Mouse (Mus musculus): ENCODE measurements around the gene Grifin. TPM values are rescaled to one million over a fixed set of nuclear protein-coding genes. Genes with fewer than 3 reads are reported as not detected.

Gene Grifin
- 0.11 and 0.39 TPM in 2 replicates for polyA plus RNA-seq (2012; rRNA removed)

GRCm38 (mm10) chr5:140564896-140565295 lies at the start of gene Grifin:
Grifin (minus strand) TSS chr5:140565071.

DNA sequence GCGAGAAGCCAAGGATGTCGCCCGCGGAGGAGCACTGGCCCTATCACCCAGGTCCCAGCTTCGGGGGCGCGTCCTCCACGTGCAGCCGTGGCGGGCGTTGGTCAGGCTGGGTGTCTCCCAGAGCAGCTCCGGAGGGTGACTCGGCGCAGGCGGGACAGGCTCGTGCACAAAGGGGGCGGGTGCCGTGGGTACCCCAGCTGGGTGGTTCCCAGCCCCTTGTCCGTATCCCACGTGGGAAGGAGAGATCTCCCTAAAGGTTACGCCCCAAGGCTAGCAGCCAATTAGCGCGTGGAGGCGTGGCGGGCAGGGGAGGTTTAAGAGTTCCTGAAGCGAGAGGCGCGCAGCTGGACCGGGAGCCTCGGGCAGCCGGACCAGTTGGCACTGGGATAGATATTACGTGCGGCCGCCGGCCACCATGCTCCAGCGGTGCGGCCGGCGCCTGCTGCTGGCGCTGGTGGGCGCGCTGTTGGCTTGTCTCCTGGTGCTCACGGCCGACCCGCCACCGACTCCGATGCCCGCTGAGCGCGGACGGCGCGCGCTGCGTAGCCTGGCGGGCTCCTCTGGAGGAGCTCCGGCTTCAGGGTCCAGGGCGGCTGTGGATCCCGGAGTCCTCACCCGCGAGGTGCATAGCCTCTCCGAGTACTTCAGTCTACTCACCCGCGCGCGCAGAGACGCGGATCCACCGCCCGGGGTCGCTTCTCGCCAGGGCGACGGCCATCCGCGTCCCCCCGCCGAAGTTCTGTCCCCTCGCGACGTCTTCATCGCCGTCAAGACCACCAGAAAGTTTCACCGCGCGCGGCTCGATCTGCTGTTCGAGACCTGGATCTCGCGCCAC lies 42.3 kb upstream of the Grifin start, which contains the start of gene Lfng:
Gene Lfng (plus strand): TSS at position 320 of the 835 bp plus-strand sequence.

Other genes starting within 250 kb of the Grifin start
- 15.6 and 20.1 TPM in 2 replicates for gene Mad1l1, start 243.5 kb downstream of the Grifin start, polyA plus RNA-seq (2012; rRNA removed)
- 12.8 and 14.1 TPM in 2 replicates for gene Nudt1, start 243.4 kb downstream of the Grifin start, polyA plus RNA-seq (2012; rRNA removed)
- 5.2 and 5.6 TPM in 2 replicates for gene Mrm2, start 233.2 kb downstream of the Grifin start, polyA plus RNA-seq (2012; rRNA removed)
- gene Snx8, start 175.8 kb downstream of the Grifin start, polyA plus RNA-seq (2012; rRNA removed): 9.9 and 10.0 TPM in 2 replicates
- 45.4 and 50.0 TPM in 2 replicates for gene Eif3b, start 145.7 kb downstream of the Grifin start, polyA plus RNA-seq (2012; rRNA removed)
- 0.01 TPM in 2 replicates for gene Gm4869, start 119.4 kb downstream of the Grifin start, polyA plus RNA-seq (2012; rRNA removed)
- gene Chst12, start 59.5 kb downstream of the Grifin start, polyA plus RNA-seq (2012; rRNA removed): 5.0 and 6.5 TPM in 2 replicates
- gene Lfng, start 42.2 kb upstream of the Grifin start, polyA plus RNA-seq (2012; rRNA removed): 10.8 and 11.5 TPM in 2 replicates
- gene Ttyh3, start 84.0 kb upstream of the Grifin start, polyA plus RNA-seq (2012; rRNA removed): 6.1 and 7.6 TPM in 2 replicates
- gene Iqce, start 137.3 kb upstream of the Grifin start, polyA plus RNA-seq (2012; rRNA removed): 4.4 and 6.1 TPM in 2 replicates
- gene Brat1, start 139.9 kb upstream of the Grifin start, polyA plus RNA-seq (2012; rRNA removed): 5.1 and 5.8 TPM in 2 replicates
- 1.1 and 1.2 TPM in 2 replicates for gene Amz1, start 159.1 kb upstream of the Grifin start, polyA plus RNA-seq (2012; rRNA removed)

Data from liver, embryonic 18 days (tissue).